ENCODE assay signal across 8 mouse cellular contexts in the genomic region with DNA sequence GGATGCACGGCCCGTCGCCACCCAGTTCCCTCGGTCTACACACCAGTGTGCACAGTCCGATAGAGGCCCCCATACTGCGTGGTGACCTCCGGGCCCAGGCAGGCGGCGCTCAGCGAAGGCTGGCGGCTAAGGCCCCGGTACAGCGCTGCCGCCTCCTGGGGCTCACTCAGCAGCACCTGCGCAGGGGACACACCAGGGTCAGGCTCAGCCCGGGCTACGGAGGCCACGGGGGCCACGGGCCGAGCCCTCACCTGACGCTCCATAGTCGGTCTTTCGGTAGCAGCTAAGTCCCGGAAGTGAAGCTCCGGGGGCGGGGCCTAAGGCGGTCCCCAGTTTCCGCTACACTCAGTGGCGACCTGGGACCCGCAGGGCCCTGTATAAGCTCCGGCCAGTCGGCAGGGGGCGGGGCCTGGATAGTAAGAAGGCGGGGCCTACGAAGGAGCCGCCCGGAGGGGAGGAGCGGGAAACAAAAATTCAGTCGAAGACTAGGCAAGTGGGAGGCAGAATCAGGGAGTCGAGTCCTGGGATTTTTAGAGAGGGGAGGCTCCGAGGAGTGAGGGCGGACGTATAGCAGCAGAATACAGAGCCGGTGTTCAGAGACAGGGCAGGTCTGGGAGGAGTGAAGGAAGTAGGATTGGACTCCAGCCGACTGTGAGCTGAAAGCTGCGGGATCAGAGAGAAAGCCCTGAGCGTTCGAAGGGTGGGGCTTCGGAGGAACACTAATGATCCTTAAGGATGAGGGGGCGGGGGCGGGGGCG. TPM values are rescaled to one million over a fixed set of nuclear protein-coding genes. Genes with fewer than 3 reads are reported as not detected.
A peak's percentile ranks its signal among the peaks of the same experiment; 100 is the strongest.
DNase-seq lines count a peak whose midpoint lies in the region; ATAC-seq and TF ChIP-seq lines count a peak whose summit lies in the region.

A gene (minus strand): TSS at position 423 of the 758 bp plus-strand sequence.

- under 1% methylated on average over 52 of the region's 52 CpGs for WGBS in hindbrain, postnatal 0 days

- peak within 1 kb of the TSS; percentile 92 for H3K27ac ChIP-seq in gastrocnemius, adult 2 months
- peak within 1 kb of the TSS; percentile 77 for H3K27ac ChIP-seq in hindbrain, postnatal 0 days
- peak within 1 kb of the TSS; percentile 74 for H3K27ac ChIP-seq in left cerebral cortex, adult 2 months

- H3K27me3 ChIP-seq in hindbrain, postnatal 0 days (ENCODE audit: insufficient read depth, low read length): no peaks in the 10 kb centered on the region

- peak; percentile 79 for ATAC-seq in common myeloid progenitor, adult 5-6 weeks (replicated peaks; ENCODE audit: low read depth, poor library complexity, severe bottlenecking)
- ATAC-seq in hindbrain, postnatal 0 days: peak; percentile 92
- ATAC-seq in megakaryocyte, adult 5-6 weeks (ENCODE audit: poor library complexity, severe bottlenecking): peak; percentile 93

- peak within 1 kb of the TSS; percentile 74 for H3K9ac ChIP-seq in hindbrain, postnatal 0 days (replicated peaks; ENCODE audit: low read length)

- H3K9me3 ChIP-seq in hindbrain, postnatal 0 days (ENCODE audit: low read length): no peaks in the 10 kb centered on the region

- peak within 1 kb of the TSS; percentile 86 for H3K4me2 ChIP-seq in hindbrain, postnatal 0 days (ENCODE audit: low read depth, low read length)

- 0 out of 2 replicates have a peak, but pooled peaks cover 8% of the 10 kb centered on the region for H3K4me1 ChIP-seq in hindbrain, postnatal 0 days (ENCODE audit: insufficient read depth, low read length)

- peak; percentile 98 for DNase-seq in ZHBTc4 (ENCODE audit: low read depth, low spot score)
- DNase-seq in gastrocnemius, adult 2 months: peak; percentile 97
- peak; percentile 94 for DNase-seq in hindbrain, postnatal 0 days (ENCODE audit: low spot score)
- DNase-seq in left cerebral cortex, adult 2 months (ENCODE audit: extremely low spot score in 1 of 2, low spot score in 2 of 2): peak; percentile 83 to 87
- peak; percentile 79 to 82 for DNase-seq in right cerebral cortex, adult 2 months (ENCODE audit: low spot score in 2 of 2)
- DNase-seq in urinary bladder, postnatal 14 days (ENCODE audit: low spot score): peak; percentile 96

- intact Hi-C loops in gastrocnemius, adult 2 months (cut with DNase I): loop anchor here (2.0 to 10.0 kb wide), 2 partner anchors 106 to 320 kb away; no protein-coding TSS in a partner anchor
- intact Hi-C loops in left cerebral cortex, adult 2 months (cut with DNase I): no loop called here

- H3K4me3 ChIP-seq in gastrocnemius, adult 2 months: peak within 1 kb of the TSS; percentile 96
- peak within 1 kb of the TSS; percentile 67 for H3K4me3 ChIP-seq in hindbrain, postnatal 0 days (ENCODE audit: low read length)
- H3K4me3 ChIP-seq in left cerebral cortex, adult 2 months: peak within 1 kb of the TSS; percentile 53

- peak; percentile 20; the same call in 1 of the 2 replicates for TF ChIP-seq CTCF in gastrocnemius, adult 2 months (IDR thresholded peaks at IDR 0.05)
- no peak for TF ChIP-seq CTCF in hindbrain, postnatal 0 days (IDR thresholded peaks at IDR 0.05; ENCODE audit: low read depth)
- peak; percentile 13 for TF ChIP-seq CTCF in left cerebral cortex, adult 2 months (IDR thresholded peaks at IDR 0.05)

- H3K36me3 ChIP-seq in hindbrain, postnatal 0 days (ENCODE audit: insufficient read depth, low read length): peaks cover 34% of the 10 kb centered on the region

RNA-seq across cellular contexts. Expression of the gene that starts here (rescaled TPM):
- total RNA-seq in common myeloid progenitor, adult 5-6 weeks (2017): 60.8 and 79.3 TPM in 2 replicates
- total RNA-seq in gastrocnemius, adult 2 months (2021): 10 to 100 TPM; 30.6 to 33.4 TPM
- total RNA-seq in hindbrain, postnatal 0 days (2014; rRNA removed): 47.8 and 53.3 TPM in 2 replicates
- polyA plus RNA-seq in hindbrain, postnatal 0 days (2015; fragmentation: Nextera tagmentation; extraction: Ambion mirVana): 39.6 and 40.4 TPM in 2 replicates
- 10 to 100 TPM; 31.0 to 31.8 TPM for total RNA-seq in left cerebral cortex, adult 2 months (2021)
- total RNA-seq in megakaryocyte, adult 5-6 weeks (2015): 37.9 and 41.0 TPM in 2 replicates
- 56.9 and 61.8 TPM in 2 replicates for total RNA-seq in megakaryocyte, adult 5-6 weeks (2017)

Comparison
In these comparisons a context has a peak if more than half of its experiments do, and no peak if none do; other contexts are left out.
1. Peak in every context shown above with its lines: DNase-seq, ATAC-seq, H3K4me3 ChIP-seq and H3K27ac ChIP-seq.